Mouse (Mus musculus) thymus, adult 2 months (tissue): Measurements from ENCODE around the gene Igflr1.

Source experiments
- CTCF ChIP-seq: fragments of 200-500 bp; IDR thresholded peaks from 2 replicates; pipeline ENCODE4 v1.5.1; 2012; ENCODE audit warnings: mild to moderate bottlenecking, control low read depth, low read length, moderate library complexity, borderline replicate concordance; ENCODE audit not compliant: control insufficient read depth, poor library complexity, insufficient read depth; ENCODE audit errors: extremely low read depth
- POLR2A ChIP-seq: fragments of 200-500 bp; IDR thresholded peaks from 2 replicates; pipeline ENCODE4 v1.6.1; 2012; ENCODE audit warnings: mild to moderate bottlenecking, low read length, control low read depth, moderate library complexity; ENCODE audit not compliant: control insufficient read depth, poor library complexity, insufficient read depth; ENCODE audit errors: extremely low read depth

DNA sequence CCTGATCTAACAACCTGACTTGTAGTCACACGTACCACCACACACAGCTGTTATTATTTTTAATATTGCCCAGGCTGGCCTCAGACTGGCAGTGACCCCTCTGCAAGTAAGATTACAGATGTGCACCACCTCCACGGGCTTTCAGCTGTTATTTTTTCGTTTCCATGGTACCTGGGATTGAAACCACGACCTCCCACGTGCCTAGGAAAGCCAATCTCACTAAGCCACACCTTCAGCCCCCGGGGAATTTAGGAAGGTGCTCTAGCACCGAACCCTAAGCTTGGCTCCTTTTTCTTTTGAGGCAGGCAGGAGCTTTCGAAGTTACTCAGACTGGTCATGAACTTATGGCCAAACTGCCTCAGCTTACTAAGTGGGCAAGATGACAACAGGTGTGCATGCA lies 39.2 kb downstream of the Igflr1 start:
- TF ChIP-seq CTCF (no peak), POLR2A (no peak)
